Mouse (Mus musculus) liver, embryonic 12.5 days (tissue): ENCODE data around the gene Olfr351. TPM values are rescaled to one million over a fixed set of nuclear protein-coding genes. Genes with fewer than 3 reads are reported as not detected.

Experiments
- ATAC-seq: fragments of 200-750 bp; cut with Nextera tagmentation; 2 replicates; pipeline ENCODE4 v1.8.0; 2017; ENCODE audit warnings: moderate number of reproducible peaks, mild to moderate bottlenecking, moderate library complexity
- H3K27ac ChIP-seq: fragments of 300-500 bp; sonication (generic); 2 replicates; pipeline ENCODE4 v1.5.1; 2016; ENCODE audit warnings: mild to moderate bottlenecking
- H3K27me3 ChIP-seq: fragments of 300-500 bp; sonication (generic); replicated peaks from 2 replicates; pipeline ENCODE4 v1.6.1; 2016; ENCODE audit warnings: mild to moderate bottlenecking, moderate library complexity
- H3K36me3 ChIP-seq: fragments of 300-500 bp; sonication (generic); 2 replicates; pipeline ENCODE4 v1.6.1; 2016; ENCODE audit warnings: mild to moderate bottlenecking, moderate library complexity
- H3K4me1 ChIP-seq: fragments of 300-500 bp; sonication (generic); 2 replicates; pipeline ENCODE4 v1.6.1; 2016
- H3K4me2 ChIP-seq: fragments of 300-500 bp; sonication (generic); 2 replicates; pipeline ENCODE4 v1.6.1; 2016; ENCODE audit warnings: mild to moderate bottlenecking, moderate library complexity
- H3K4me3 ChIP-seq: fragments of 300-500 bp; sonication (generic); 2 replicates; pipeline ENCODE4 v1.5.1; 2016; ENCODE audit warnings: mild to moderate bottlenecking, moderate library complexity
- H3K9ac ChIP-seq: fragments of 300-500 bp; sonication (generic); 2 replicates; pipeline ENCODE4 v1.6.1; 2016; ENCODE audit warnings: mild to moderate bottlenecking, moderate library complexity
- H3K9me3 ChIP-seq: fragments of 300-500 bp; sonication (generic); replicated peaks from 2 replicates; pipeline ENCODE4 v1.6.1; 2016; ENCODE audit warnings: mild to moderate bottlenecking, moderate library complexity
- whole genome bisulfite sequencing: fragments of 180-500 bp; shearing (Covaris S2); methylation state at CpG from one replicate; pipeline ENCODE4 v1.1.7; 2016; ENCODE audit not compliant: insufficient replicate concordance; 5-methylcytosine and 5-hydroxymethylcytosine counted together
- polyA plus RNA-seq: library from polyadenylated mRNA; unstranded; fragments of >200 nt; fragmentation: Nextera tagmentation; extraction: Ambion mirVana; gene quantifications from 2 replicates; pipeline ENCODE4 v1.2.1, GENCODE M21; 2016

Gene Olfr351
- not detected in 2 replicates for polyA plus RNA-seq

DNA sequence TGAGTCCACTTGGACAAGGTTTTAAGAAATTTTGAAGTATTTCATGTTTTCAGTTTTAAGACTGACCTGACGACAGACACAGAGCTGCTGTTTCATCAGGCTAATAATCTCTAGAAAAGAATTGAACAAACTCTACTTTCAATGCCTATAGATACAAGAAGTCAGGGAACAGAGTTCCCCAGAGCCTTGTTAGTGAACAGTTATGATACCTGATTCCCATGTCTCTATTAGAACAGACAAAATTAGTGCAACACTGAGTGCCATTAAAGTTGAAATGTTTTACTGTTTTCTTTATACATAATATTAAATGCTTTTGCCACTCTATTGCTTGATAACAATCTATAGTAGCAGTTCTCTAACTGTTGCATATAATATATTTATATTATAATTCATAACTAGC, at the start of gene Olfr351:
Gene Olfr351 (minus strand): TSS at position 101 of the 400 bp plus-strand sequence.
- Histone ChIP-seq H3K9me3 (0 out of 2 replicates have a peak, but pooled peaks cover 4% of the 10 kb centered on the region), H3K27me3 (no peaks in the 10 kb centered on the region), H3K27ac (no peak within 1 kb of the TSS), H3K36me3 (no peaks in the 10 kb centered on the region), H3K4me3 (no peak within 1 kb of the TSS), H3K4me2 (no peak within 1 kb of the TSS), H3K9ac (no peak within 1 kb of the TSS), H3K4me1 (no peaks in the 10 kb centered on the region)
- 63% methylated on average over 1 of the region's 1 CpGs for WGBS
- no peak for ATAC-seq

DNA sequence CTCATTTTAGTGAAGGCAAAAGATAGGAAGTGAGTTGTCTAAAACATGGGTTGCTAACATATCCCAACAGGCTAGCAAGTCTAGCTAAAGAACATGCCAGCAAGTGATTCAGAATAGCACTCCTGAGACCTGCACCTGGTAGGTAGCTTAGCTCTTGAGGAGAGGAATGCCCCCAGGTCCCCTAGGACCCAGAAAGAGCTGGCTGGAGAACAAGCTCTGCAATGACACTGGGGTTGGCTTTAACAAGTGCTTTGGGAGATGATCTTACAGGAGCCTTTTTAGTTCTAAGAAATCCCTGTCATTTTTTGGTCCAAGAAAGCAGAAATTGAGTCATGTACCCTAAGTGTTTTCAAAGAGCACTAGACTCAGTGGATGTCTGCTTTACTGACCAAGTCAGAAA, 42.9 kb upstream of the Olfr351 start, which contains the start of gene Olfr354:
Gene Olfr354 (plus strand): TSS at position 301 of the 400 bp plus-strand sequence.
- Histone ChIP-seq H3K4me1 (no peaks in the 10 kb centered on the region), H3K27me3 (no peaks in the 10 kb centered on the region)
- ATAC-seq: no peak

DNA sequence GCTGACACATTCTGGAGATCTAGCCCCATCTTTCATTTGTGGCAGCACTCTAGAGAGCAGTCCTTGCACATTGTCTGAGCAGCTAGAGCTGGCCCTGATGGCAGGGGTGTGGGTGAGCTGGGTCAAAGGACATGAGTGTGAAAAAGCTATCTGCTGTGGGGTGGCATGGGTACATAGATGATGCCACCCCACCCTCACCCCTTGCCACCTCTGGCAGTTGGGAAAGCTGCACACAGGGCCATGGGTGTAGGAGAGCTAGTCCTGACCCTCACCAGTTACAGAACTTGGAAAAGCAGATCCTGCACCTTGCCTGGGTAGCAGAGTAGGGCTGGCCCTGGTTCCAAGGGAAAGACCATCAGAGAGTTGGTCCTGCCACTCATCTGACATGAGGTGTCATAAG, 34.7 kb upstream of the Olfr351 start:
- Histone ChIP-seq H3K4me3 (no peak overlapping the region), H3K4me2 (no peak overlapping the region), H3K27ac (no peak overlapping the region), H3K27me3 (no peaks in the 10 kb centered on the region), H3K4me1 (no peaks in the 10 kb centered on the region), H3K9ac (no peak overlapping the region), H3K36me3 (no peaks in the 10 kb centered on the region), H3K9me3 (no peaks in the 10 kb centered on the region; the same call in 1 of the 2 replicates)
- ATAC-seq: no peak

More for the DNA sequence above, 42.9 kb upstream of the Olfr351 start, which contains the start of gene Olfr354:
- Histone ChIP-seq H3K9me3 (0 out of 2 replicates have a peak, but pooled peaks cover 4% of the 10 kb centered on the region), H3K4me3 (no peak within 1 kb of the TSS), H3K9ac (no peak within 1 kb of the TSS), H3K36me3 (no peaks in the 10 kb centered on the region), H3K27ac (no peak within 1 kb of the TSS), H3K4me2 (no peak within 1 kb of the TSS)

DNA sequence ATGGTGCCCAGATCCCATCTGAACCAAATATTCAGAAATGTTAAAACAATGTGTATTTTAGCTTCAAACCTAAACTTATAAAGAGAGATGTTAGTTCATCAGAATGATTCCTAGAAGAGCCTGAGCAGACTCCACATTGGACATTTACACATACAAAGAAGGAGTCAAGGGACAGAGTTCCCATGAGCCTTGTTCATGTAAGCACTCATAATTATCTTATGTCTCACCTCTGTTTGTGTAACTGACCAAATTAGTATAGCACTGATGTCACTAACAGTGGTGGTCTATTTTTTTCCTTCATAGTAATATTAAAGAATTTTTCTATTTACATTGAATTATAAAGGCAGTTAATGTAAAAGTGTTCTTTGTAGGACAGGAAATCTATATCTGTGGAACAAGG, 30.4 kb upstream of the Olfr351 start, which contains the start of gene Olfr353:
Gene Olfr353 (minus strand): TSS at position 101 of the 400 bp plus-strand sequence.
- no peaks in the 10 kb centered on the region for H3K27me3 ChIP-seq
- no peaks in the 10 kb centered on the region; the same call in 1 of the 2 replicates for H3K9me3 ChIP-seq
- no peak within 1 kb of the TSS for H3K4me2 ChIP-seq
- H3K4me3 ChIP-seq: no peak within 1 kb of the TSS
- no peak for ATAC-seq
- H3K36me3 ChIP-seq: no peaks in the 10 kb centered on the region
- no peaks in the 10 kb centered on the region for H3K4me1 ChIP-seq
- no peak within 1 kb of the TSS for H3K9ac ChIP-seq
- no peak within 1 kb of the TSS for H3K27ac ChIP-seq

DNA sequence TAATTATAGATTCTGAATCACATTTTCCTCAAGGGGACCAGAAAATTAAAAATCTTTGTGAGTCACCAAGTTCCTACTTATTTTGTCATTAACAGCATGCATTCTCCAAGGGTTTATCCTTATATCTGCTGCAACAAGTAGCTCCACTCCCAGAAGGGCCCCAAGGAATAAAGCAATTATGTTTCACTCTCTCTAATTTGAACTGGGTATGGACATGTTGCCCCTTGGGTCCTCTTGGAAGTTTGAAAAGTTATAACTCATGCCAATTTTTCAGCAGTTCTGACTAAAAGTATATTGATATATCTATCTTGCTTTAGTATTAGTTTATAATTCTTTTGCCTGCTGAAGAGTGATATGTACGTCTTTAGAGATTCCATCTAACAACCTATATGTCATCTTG, 5.7 kb upstream of the Olfr351 start, which contains the start of gene Olfr352:
Gene Olfr352 (plus strand): TSS at position 301 of the 400 bp plus-strand sequence.
- no peak for ATAC-seq
- Histone ChIP-seq H3K4me3 (no peak within 1 kb of the TSS), H3K36me3 (no peaks in the 10 kb centered on the region), H3K4me1 (no peaks in the 10 kb centered on the region), H3K27me3 (no peaks in the 10 kb centered on the region), H3K4me2 (no peak within 1 kb of the TSS), H3K9me3 (no peaks in the 10 kb centered on the region), H3K9ac (no peak within 1 kb of the TSS), H3K27ac (no peak within 1 kb of the TSS)
- 67% methylated on average over 1 of the region's 1 CpGs for WGBS

DNA sequence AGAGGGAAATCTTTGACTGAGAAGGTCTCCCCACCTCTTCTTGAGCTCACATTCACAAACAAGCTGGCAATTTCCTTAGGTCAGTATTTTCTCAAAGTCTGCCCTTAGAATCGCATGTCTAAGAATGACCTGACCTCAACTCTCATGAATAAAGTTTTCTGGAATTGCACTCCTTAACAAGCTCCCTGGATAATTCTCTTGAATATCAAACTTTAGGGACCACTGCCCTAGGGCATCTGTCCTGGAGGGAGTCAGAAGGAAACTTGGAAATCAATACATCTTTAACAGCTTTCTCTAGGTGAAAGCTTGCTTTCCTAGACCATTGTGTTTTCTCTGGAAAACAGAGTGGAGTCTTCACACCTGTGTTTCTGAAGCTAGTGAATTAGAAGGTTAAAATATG, 16.4 kb downstream of the Olfr351 start, which contains the start of gene Olfr350:
Gene Olfr350 (plus strand): TSS at position 301 of the 400 bp plus-strand sequence.
- no peaks in the 10 kb centered on the region for H3K27me3 ChIP-seq
- WGBS: 58% methylated on average over 1 of the region's 1 CpGs
- H3K9me3 ChIP-seq: peaks cover 6% of the 10 kb centered on the region; the same call in 1 of the 2 replicates
- H3K9ac ChIP-seq: no peak within 1 kb of the TSS
- H3K4me1 ChIP-seq: no peaks in the 10 kb centered on the region
- ATAC-seq: no peak
- H3K4me3 ChIP-seq: no peak within 1 kb of the TSS
- H3K27ac ChIP-seq: no peak within 1 kb of the TSS
- H3K4me2 ChIP-seq: no peak within 1 kb of the TSS
- no peaks in the 10 kb centered on the region for H3K36me3 ChIP-seq

DNA sequence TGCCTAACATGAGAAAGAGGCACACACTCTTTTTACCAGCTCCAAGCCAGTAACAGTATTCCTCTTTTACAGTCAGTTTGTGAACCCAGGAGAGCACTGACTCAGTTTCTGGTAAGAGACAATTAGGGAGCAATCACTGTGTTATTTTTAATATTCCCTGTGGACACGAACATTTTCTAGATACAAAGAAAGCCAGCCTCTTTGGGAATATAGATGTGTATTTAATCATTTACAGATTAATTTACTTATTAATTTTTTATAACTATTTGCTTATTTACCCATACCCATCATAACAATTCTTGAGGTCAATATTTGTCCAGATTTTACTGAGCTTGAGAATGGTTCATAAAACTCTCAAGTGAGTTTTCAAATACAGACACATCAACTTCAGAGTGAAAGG, 45.5 kb downstream of the Olfr351 start, which contains the start of gene Olfr3:
Gene Olfr3 (minus strand): TSS at position 101 of the 400 bp plus-strand sequence.
- no peak for ATAC-seq
- no peak within 1 kb of the TSS for H3K27ac ChIP-seq
- H3K4me2 ChIP-seq: no peak within 1 kb of the TSS
- no peaks in the 10 kb centered on the region for H3K4me1 ChIP-seq
- no peak within 1 kb of the TSS for H3K9ac ChIP-seq
- no peak within 1 kb of the TSS for H3K4me3 ChIP-seq
- no peaks in the 10 kb centered on the region for H3K36me3 ChIP-seq
- H3K27me3 ChIP-seq: no peaks in the 10 kb centered on the region
- peaks cover 9% of the 10 kb centered on the region for H3K9me3 ChIP-seq
- 30% methylated on average over 1 of the region's 1 CpGs for WGBS

Other genes with a start within 250 kb of the Olfr351 start
- not detected in 2 replicates for gene Olfr345, start 222.6 kb downstream of the Olfr351 start, polyA plus RNA-seq
- not detected in 2 replicates for gene Olfr346, start 176.9 kb downstream of the Olfr351 start, polyA plus RNA-seq
- not detected in 2 replicates for gene Olfr347, start 130.8 kb downstream of the Olfr351 start, polyA plus RNA-seq
- gene Olfr348, start 78.4 kb downstream of the Olfr351 start, polyA plus RNA-seq: not detected in 2 replicates
- not detected in 2 replicates for gene Olfr50, start 72.1 kb downstream of the Olfr351 start, polyA plus RNA-seq
- not detected in 2 replicates for gene Olfr3, start 45.6 kb downstream of the Olfr351 start, polyA plus RNA-seq
- gene Olfr350, start 16.4 kb downstream of the Olfr351 start, polyA plus RNA-seq: not detected in 2 replicates
- not detected in 2 replicates for gene Olfr352, start 5.8 kb upstream of the Olfr351 start, polyA plus RNA-seq
- gene Olfr353, start 30.3 kb upstream of the Olfr351 start, polyA plus RNA-seq: not detected in 2 replicates
- not detected in 2 replicates for gene Olfr354, start 43.0 kb upstream of the Olfr351 start, polyA plus RNA-seq
- gene Olfr355, start 66.2 kb upstream of the Olfr351 start, polyA plus RNA-seq: not detected in 2 replicates
- not detected in 2 replicates for gene Olfr356, start 74.5 kb upstream of the Olfr351 start, polyA plus RNA-seq
- gene Olfr357, start 131.2 kb upstream of the Olfr351 start, polyA plus RNA-seq: not detected in 2 replicates
- not detected in 2 replicates for gene Olfr358, start 146.7 kb upstream of the Olfr351 start, polyA plus RNA-seq
- not detected in 2 replicates for gene Olfr360, start 203.1 kb upstream of the Olfr351 start, polyA plus RNA-seq
- not detected in 2 replicates for gene Olfr361, start 226.6 kb upstream of the Olfr351 start, polyA plus RNA-seq